ENCODE assay signal across 25 mouse cellular contexts in the genomic region with DNA sequence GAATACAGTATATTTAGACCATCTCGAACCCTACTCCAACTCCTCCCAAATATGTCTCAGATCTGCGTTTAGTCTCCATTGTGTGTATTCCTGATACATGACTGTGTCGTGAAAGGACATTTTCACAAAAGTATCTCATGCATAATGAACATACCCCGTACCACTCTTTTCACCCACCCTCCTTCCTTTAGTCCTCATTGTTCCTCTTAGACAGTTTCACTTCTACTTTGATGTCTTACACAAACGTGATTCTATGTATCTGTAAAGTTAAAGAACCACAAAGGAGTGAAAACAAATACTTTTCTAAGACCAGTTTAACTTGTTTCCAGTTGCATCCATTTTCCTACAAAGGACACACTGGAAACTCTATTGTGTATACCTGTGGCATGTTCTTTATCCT. TPM values are rescaled to one million over a fixed set of nuclear protein-coding genes. Genes with fewer than 3 reads are reported as not detected.
DNase-seq lines count a peak whose midpoint lies in the region; ATAC-seq and TF ChIP-seq lines count a peak whose summit lies in the region.
"Had no signal": no experiment of that assay in that cellular context is flagged by ENCODE, and none has a peak within 500 bp of the region (broad histone marks: within the 10 kb centered on the region; RNA-seq: fewer than 3 reads in every experiment).

No protein-coding gene starts in this region.

- H3K4me1 ChIP-seq in lung, postnatal 0 days (ENCODE audit: insufficient read depth, low read depth, low read length) = no peaks in the 10 kb centered on the region
- H3K4me1 ChIP-seq: embryonic facial prominence, embryonic 12.5 days; hindbrain, embryonic 10.5 days; hindbrain, embryonic 15.5 days; midbrain, embryonic 13.5 days had no signal

- TF ChIP-seq EP300 in lung, postnatal 0 days (IDR thresholded peaks at IDR 0.05) = no peak

- no peaks in the 10 kb centered on the region for H3K27me3 ChIP-seq in lung, postnatal 0 days (replicated peaks; ENCODE audit: insufficient read depth, low read length)
- H3K27me3 ChIP-seq: embryonic facial prominence, embryonic 12.5 days; hindbrain, embryonic 15.5 days; liver, embryonic 13.5 days; midbrain, embryonic 13.5 days had no signal

- H3K9me3 ChIP-seq in lung, postnatal 0 days (ENCODE audit: low read length) = no peaks in the 10 kb centered on the region
- H3K9me3 ChIP-seq: embryonic facial prominence, embryonic 12.5 days; hindbrain, embryonic 10.5 days; hindbrain, embryonic 15.5 days; liver, embryonic 13.5 days; midbrain, embryonic 13.5 days had no signal

- 69% methylated on average over 5 of the region's 5 CpGs for WGBS in lung, postnatal 0 days

- TF ChIP-seq CTCF in lung, postnatal 0 days (IDR thresholded peaks at IDR 0.05) = no peak

- peak; percentile 17; the same call in 1 of the 2 replicates for ATAC-seq in lung, postnatal 0 days
- peak; percentile 87 for ATAC-seq in granulocyte monocyte progenitor cell, adult 5-6 weeks (replicated peaks; ENCODE audit: poor library complexity, severe bottlenecking)
- ATAC-seq in neutrophil, adult 5-6 weeks (ENCODE audit: extremely low read depth, insufficient number of reproducible peaks, low FRiP score, poor library complexity, severe bottlenecking) = peak; percentile 76; the same call in 1 of the 2 replicates
- ATAC-seq: activated CD4-positive, CD25-positive, alpha-beta regulatory T cell, adult 4 months; forebrain, embryonic 14.5 days; midbrain, embryonic 13.5 days had no signal

- no peak overlapping the region for H3K4me2 ChIP-seq in lung, postnatal 0 days (replicated peaks; ENCODE audit: low read depth, low read length)
- H3K4me2 ChIP-seq: embryonic facial prominence, embryonic 12.5 days; hindbrain, embryonic 15.5 days; liver, embryonic 13.5 days; lung, embryonic 14.5 days; midbrain, embryonic 13.5 days had no signal

- no peak overlapping the region for H3K9ac ChIP-seq in lung, postnatal 0 days (replicated peaks; ENCODE audit: low read depth)
- H3K9ac ChIP-seq: embryonic facial prominence, embryonic 12.5 days; hindbrain, embryonic 15.5 days; liver, embryonic 13.5 days; lung, embryonic 14.5 days; midbrain, embryonic 13.5 days had no signal

- H3K36me3 ChIP-seq in lung, postnatal 0 days (ENCODE audit: insufficient read depth, low read length) = peaks cover 1% of the 10 kb centered on the region

- no peak overlapping the region for H3K27ac ChIP-seq in lung, postnatal 0 days (ENCODE audit: low read length)
- H3K27ac ChIP-seq: embryonic facial prominence, embryonic 12.5 days; heart, adult 2 months; hindbrain, embryonic 10.5 days; hindbrain, embryonic 15.5 days; liver, embryonic 13.5 days; midbrain, embryonic 13.5 days had no signal

- H3K4me3 ChIP-seq in lung, postnatal 0 days (ENCODE audit: low read depth, low read length) = no peak overlapping the region
- H3K4me3 ChIP-seq: embryonic facial prominence, embryonic 12.5 days; heart, adult 2 months; hindbrain, embryonic 10.5 days; hindbrain, embryonic 15.5 days; liver, embryonic 13.5 days; midbrain, embryonic 13.5 days had no signal

- DNase-seq in lung, postnatal 0 days (ENCODE audit: low spot score) = peak; percentile 9
- DNase-seq in lung, adult 18-20 months = no peak
- DNase-seq in B cell, adult 2 months = peak; percentile 46 to 53
- no peak for DNase-seq in right cerebral cortex, postnatal 10 days (ENCODE audit: low spot score in 2 of 2)
- no peak for DNase-seq in spleen, postnatal 10 days (ENCODE audit: low spot score in 2 of 2)
- DNase-seq: adrenal gland, adult 8-10 months; cerebellum, adult 8-10 months; cerebellum, postnatal 25 days; gastrocnemius, postnatal 14 days; heart, adult 2 months; heart, postnatal 14 days; kidney, adult 18-20 months; kidney, postnatal 36 days; left cerebral cortex, postnatal 4 days; liver, embryonic 13.5 days; lung, embryonic 14.5 days; retina, postnatal 1 day had no signal

RNA-seq across cellular contexts. Expression of a gene that starts 46.9 kb away (rescaled TPM):
- 14.5 and 16.4 TPM in 2 replicates for polyA plus RNA-seq in lung, postnatal 0 days (2015; fragmentation: Nextera tagmentation; extraction: Ambion mirVana)
- total RNA-seq in granulocyte monocyte progenitor cell, adult 5-6 weeks (2014; fragmentation: Nextera tagmentation) = 35.6 and 36.0 TPM in 2 replicates
- 27.3 and 29.7 TPM in 2 replicates for total RNA-seq in granulocyte monocyte progenitor cell, adult 5-6 weeks (2017)
- 36.1 and 44.2 TPM in 2 replicates for total RNA-seq in neutrophil, adult 5-6 weeks (2017)

Comparison
In these comparisons a context has a peak if more than half of its experiments do, and no peak if none do; other contexts are left out.
1. DNase-seq: peak in lung, postnatal 0 days (single experiment) and B cell, adult 2 months (2 of 2); none in lung, adult 18-20 months (0 of 2), right cerebral cortex, postnatal 10 days (0 of 2) and spleen, postnatal 10 days (0 of 2).
2. ATAC-seq: peak in every context shown above with its lines; median percentile 87 in granulocyte monocyte progenitor cell, adult 5-6 weeks; 76 in neutrophil, adult 5-6 weeks; 17 in lung, postnatal 0 days.